Mouse (Mus musculus): Measurements from ENCODE around the gene Oxct1. TPM values are rescaled to one million over a fixed set of nuclear protein-coding genes. Genes with fewer than 3 reads are reported as not detected.

The Oxct1 gene
- polyA plus RNA-seq, 1 experiment from 2014 or later, result 318 TPM

- no peaks in the 10 kb centered on the region for H3K27me3 ChIP-seq
- ATAC-seq (no peak), DNase-seq (ENCODE audit: low read depth, low spot score) (no peak)
- in situ Hi-C loops (cut with MboI; ENCODE audit: low pct_unique_long_range_greater_than_20kb), result no loop called here
- CTCF ChIA-PET, result interaction anchor here (2.9 to 5.2 kb wide), 2 partner anchors 29 kb away, joined by 11 to 32 read pairs; partner anchors contain the start of gene Oxct1
- no peak for TF ChIP-seq CTCF (IDR thresholded peaks at IDR 0.05)
- POLR2A ChIA-PET, result interaction anchor here (1.1 to 2.5 kb wide), 3 partner anchors 29 to 39 kb away, joined by 4 to 19 read pairs (median 4); partner anchors contain the start of gene Oxct1
Observed at GRCm38 (mm10) chr15:3996267-3997010, 29.7 kb upstream of the Oxct1 start.

- no peaks in the 10 kb centered on the region for H3K27me3 ChIP-seq
- DNase-seq (ENCODE audit: low read depth, low spot score) (no peak), ATAC-seq (no peak)
- in situ Hi-C loops (cut with MboI; ENCODE audit: low pct_unique_long_range_greater_than_20kb), result no loop called here
- TF ChIP-seq CTCF (IDR thresholded peaks at IDR 0.05), result no peak
- POLR2A ChIA-PET, result no interaction called here
- CTCF ChIA-PET, result interaction anchor here (1.0 to 2.9 kb wide), 2 partner anchors 27 to 55 kb away, joined by 3 to 11 read pairs; partner anchors contain the start of gene Oxct1
Observed at GRCm38 (mm10) chr15:3999144-3999543, 27.0 kb upstream of the Oxct1 start.

- TF ChIP-seq CTCF (IDR thresholded peaks at IDR 0.05), result no peak
- ChIA-PET CTCF (no interaction called here), POLR2A (no interaction called here)
- ATAC-seq (no peak), DNase-seq (ENCODE audit: low read depth, low spot score) (no peak)
- in situ Hi-C loops (cut with MboI; ENCODE audit: low pct_unique_long_range_greater_than_20kb), result no loop called here
- H3K27me3 ChIP-seq, result no peaks in the 10 kb centered on the region
Observed at GRCm38 (mm10) chr15:4000536-4000935, 25.6 kb upstream of the Oxct1 start.

- DNase-seq (ENCODE audit: low read depth, low spot score) (no peak), ATAC-seq (no peak)
- ChIA-PET POLR2A (no interaction called here), CTCF (interaction anchor here (0.8 to 1.5 kb wide), 2 partner anchors 10 to 12 kb away, joined by 3 read pairs; no protein-coding TSS in a partner anchor)
- no peak for TF ChIP-seq CTCF (IDR thresholded peaks at IDR 0.05)
- in situ Hi-C loops (cut with MboI; ENCODE audit: low pct_unique_long_range_greater_than_20kb), result no loop called here
- H3K27me3 ChIP-seq, result no peaks in the 10 kb centered on the region
Observed at GRCm38 (mm10) chr15:4013873-4014272, 12.3 kb upstream of the Oxct1 start.

GRCm38 (mm10) chr15:4020711-4021110 is 5.5 kb upstream of the Oxct1 start:
- in situ Hi-C loops (cut with MboI; ENCODE audit: low pct_unique_long_range_greater_than_20kb), result no loop called here
- ChIA-PET POLR2A (no interaction called here), CTCF (interaction anchor here (0.9 kb wide), 1 partner anchor 9 kb away, joined by 4 read pairs; no protein-coding TSS in a partner anchor)
- ATAC-seq (no peak), DNase-seq (ENCODE audit: low read depth, low spot score) (no peak)
- TF ChIP-seq CTCF (IDR thresholded peaks at IDR 0.05), result no peak
- H3K27me3 ChIP-seq, result no peaks in the 10 kb centered on the region

GRCm38 (mm10) chr15:4023747-4024146 is 2.4 kb upstream of the Oxct1 start:
- in situ Hi-C loops (cut with MboI; ENCODE audit: low pct_unique_long_range_greater_than_20kb), result no loop called here
- H3K27me3 ChIP-seq, result no peaks in the 10 kb centered on the region
- ATAC-seq (no peak), DNase-seq (ENCODE audit: low read depth, low spot score) (no peak)
- POLR2A ChIA-PET, result no interaction called here
- CTCF ChIA-PET, result interaction anchor here (1.2 to 4.6 kb wide), 2 partner anchors 10 to 30 kb away, joined by 3 to 32 read pairs; partner anchors contain the start of gene AW549877
- no peak for TF ChIP-seq CTCF (IDR thresholded peaks at IDR 0.05)

GRCm38 (mm10) chr15:4024726-4025507 is 1.3 kb upstream of the Oxct1 start:
- POLR2A ChIA-PET, result interaction anchor here (1.4 to 3.5 kb wide), 3 partner anchors 21 to 30 kb away, joined by 4 to 19 read pairs (median 5); partner anchors contain the start of gene AW549877
- in situ Hi-C loops (cut with MboI; ENCODE audit: low pct_unique_long_range_greater_than_20kb), result no loop called here
- CTCF ChIA-PET, result interaction anchor here (0.7 to 4.6 kb wide), 7 partner anchors 11 to 1083 kb away, joined by 3 to 32 read pairs (median 3); partner anchors contain the start of genes AW549877 and Card6
- ATAC-seq (no peak), DNase-seq (ENCODE audit: low read depth, low spot score) (no peak)
- no peaks in the 10 kb centered on the region for H3K27me3 ChIP-seq
- no peak for TF ChIP-seq CTCF (IDR thresholded peaks at IDR 0.05)

GRCm38 (mm10) chr15:4025508-4025904 is 677 bp upstream of the Oxct1 start:
- no peak for TF ChIP-seq CTCF (IDR thresholded peaks at IDR 0.05)
- CTCF ChIA-PET, result interaction anchor here (0.7 to 4.6 kb wide), 6 partner anchors 12 to 1082 kb away, joined by 3 to 32 read pairs (median 7); partner anchors contain the start of genes AW549877 and Card6
- no peaks in the 10 kb centered on the region for H3K27me3 ChIP-seq
- in situ Hi-C loops (cut with MboI; ENCODE audit: low pct_unique_long_range_greater_than_20kb), result no loop called here
- DNase-seq (ENCODE audit: low read depth, low spot score) (no peak), ATAC-seq (no peak)
- POLR2A ChIA-PET, result interaction anchor here (1.4 to 3.5 kb wide), 3 partner anchors 21 to 30 kb away, joined by 4 to 19 read pairs (median 5); partner anchors contain the start of gene AW549877

GRCm38 (mm10) chr15:4026831-4027584 is 825 bp downstream of the Oxct1 start:
- no peaks in the 10 kb centered on the region for H3K27me3 ChIP-seq
- DNase-seq (ENCODE audit: low read depth, low spot score) (no peak), ATAC-seq (peak; percentile 57)
- POLR2A ChIA-PET, result interaction anchor here (0.6 to 3.5 kb wide), 4 partner anchors 10 to 468 kb away, joined by 3 to 19 read pairs (median 4); partner anchors contain the start of gene AW549877
- CTCF ChIA-PET, result interaction anchor here (1.7 to 4.6 kb wide), 3 partner anchors 15 to 33 kb away, joined by 11 to 32 read pairs (median 11); partner anchors contain the start of gene AW549877
- in situ Hi-C loops (cut with MboI; ENCODE audit: low pct_unique_long_range_greater_than_20kb), result no loop called here
- no peak for TF ChIP-seq CTCF (IDR thresholded peaks at IDR 0.05)
